Mouse (Mus musculus): ENCODE results near the gene Zdhhc20. TPM values are rescaled to one million over a fixed set of nuclear protein-coding genes. Genes with fewer than 3 reads are reported as not detected.
"Not testable (repeated sequence)": the region's sequence is repeated elsewhere in the genome, so short reads cannot be mapped to it uniquely, and the experiment has no call there.

Zdhhc20 gene
- 10 to 100 TPM; 35.2 to 37.4 TPM for total RNA-seq (2021)
- long read RNA-seq, experiment 1, full-length matches to known transcripts = 8 of 25 reads
- long read RNA-seq, experiment 1, partial matches to known transcripts = 1 of 25 reads
- long read RNA-seq, experiment 1, other reads (novel, unspliced or antisense) = 16 of 25 reads
- long read RNA-seq, experiment 2, full-length matches to known transcripts = 12 of 27 reads
- long read RNA-seq, experiment 2, partial matches to known transcripts = 3 of 27 reads
- long read RNA-seq, experiment 2, other reads (novel, unspliced or antisense) = 12 of 27 reads

DNA sequence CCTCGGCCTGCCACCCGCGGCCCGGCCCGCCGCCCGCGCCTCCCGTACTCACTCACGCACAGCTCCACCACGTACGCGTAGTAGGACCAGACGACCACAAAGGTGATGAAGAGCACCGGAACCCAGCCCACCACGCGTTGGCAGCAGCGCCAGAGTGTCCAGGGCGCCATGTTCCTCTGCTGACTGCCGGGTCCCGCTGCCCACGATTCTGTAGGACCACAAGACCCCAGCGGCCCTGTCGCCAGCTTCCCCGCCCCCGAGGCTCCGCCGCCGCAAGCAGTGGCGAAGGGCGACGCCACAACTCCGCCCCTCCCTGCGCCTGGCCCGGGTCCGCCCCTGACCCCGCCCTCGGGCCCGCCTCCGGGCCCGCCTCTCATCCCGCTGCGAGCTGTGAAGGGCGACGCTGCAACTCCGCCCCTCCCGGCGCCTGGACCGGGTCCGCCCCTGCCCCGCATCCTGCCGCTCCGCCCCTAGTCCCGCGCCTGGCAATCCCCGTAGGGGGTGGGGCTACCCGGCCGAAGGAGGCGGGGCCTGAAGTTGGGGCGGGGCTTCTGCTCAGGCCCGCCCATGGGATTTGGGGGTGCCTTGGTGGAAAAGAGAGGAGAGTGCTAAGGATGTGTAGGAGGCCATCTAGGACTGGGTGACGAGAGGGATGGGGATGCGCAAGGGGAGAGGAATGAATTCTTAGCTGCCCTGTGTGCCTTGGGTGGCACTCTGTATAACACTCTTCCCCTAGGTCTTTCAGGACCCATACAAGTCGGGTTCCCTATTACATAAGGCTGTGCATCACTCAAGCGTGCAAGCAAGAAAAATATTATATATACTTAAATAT is at the start of gene Zdhhc20:
Gene Zdhhc20, minus strand, starts transcription at position 266 of the 832 bp plus-strand sequence.
- DNase-seq (ENCODE audit: extremely low spot score in 1 of 2, low spot score in 2 of 2) = peak; percentile 96
- no peak for TF ChIP-seq CTCF (IDR thresholded peaks at IDR 0.05)
- Histone ChIP-seq H3K27ac (peak within 1 kb of the TSS; percentile 95), H3K4me3 (peak within 1 kb of the TSS; percentile 69)
- intact Hi-C loops (cut with DNase I) = no loop called here

DNA sequence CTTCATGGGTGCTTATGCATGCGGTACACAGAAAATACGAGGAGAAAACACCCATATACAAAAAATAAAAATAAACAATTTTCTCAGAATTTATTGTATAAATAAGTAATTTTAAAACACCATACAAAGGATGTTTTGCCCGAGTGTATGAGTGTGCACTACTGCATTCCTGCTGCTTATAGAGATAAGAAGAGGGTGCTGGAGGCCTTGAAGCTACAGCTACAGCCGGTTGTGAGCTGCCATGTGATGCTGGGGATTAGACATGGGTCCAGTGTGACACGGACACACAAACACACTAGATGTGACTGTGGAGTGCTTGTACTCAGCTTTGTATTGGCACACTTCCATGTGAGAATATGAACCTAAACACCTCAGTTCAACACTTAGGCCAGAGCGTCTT is 47.2 kb upstream of the Zdhhc20 start:
- intact Hi-C loops (cut with DNase I) = no loop called here

DNA sequence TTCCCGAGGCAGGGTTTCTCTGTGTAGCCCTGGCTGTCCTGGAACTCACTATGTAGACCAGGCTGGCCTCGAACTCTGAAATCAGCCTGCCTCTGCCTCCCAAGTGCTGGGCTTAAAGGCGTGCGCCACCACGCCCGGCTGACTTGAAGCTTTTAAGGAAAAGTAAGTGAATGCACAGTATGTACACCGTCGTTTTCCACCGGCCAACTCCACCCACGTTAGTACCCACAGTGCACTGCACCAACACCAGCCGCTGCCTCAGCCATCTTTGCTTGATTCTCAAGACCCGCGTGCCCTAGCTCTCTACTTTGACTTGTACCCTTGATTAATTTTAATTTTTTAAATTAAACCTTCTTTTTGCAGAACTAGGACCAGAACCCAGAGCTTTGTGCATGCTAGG is 44.6 kb upstream of the Zdhhc20 start:
- Histone ChIP-seq H3K27ac (no peak overlapping the region), H3K4me3 (no peak overlapping the region)
- DNase-seq (ENCODE audit: extremely low spot score in 1 of 2, low spot score in 2 of 2) = no peak
- no peak for TF ChIP-seq CTCF (IDR thresholded peaks at IDR 0.05)
- intact Hi-C loops (cut with DNase I) = no loop called here

More for the DNA sequence above, 47.2 kb upstream of the Zdhhc20 start:
- no peak for DNase-seq (ENCODE audit: extremely low spot score in 1 of 2, low spot score in 2 of 2)
- H3K4me3 ChIP-seq = no peak overlapping the region
- no peak for TF ChIP-seq CTCF (IDR thresholded peaks at IDR 0.05)
- no peak overlapping the region for H3K27ac ChIP-seq

DNA sequence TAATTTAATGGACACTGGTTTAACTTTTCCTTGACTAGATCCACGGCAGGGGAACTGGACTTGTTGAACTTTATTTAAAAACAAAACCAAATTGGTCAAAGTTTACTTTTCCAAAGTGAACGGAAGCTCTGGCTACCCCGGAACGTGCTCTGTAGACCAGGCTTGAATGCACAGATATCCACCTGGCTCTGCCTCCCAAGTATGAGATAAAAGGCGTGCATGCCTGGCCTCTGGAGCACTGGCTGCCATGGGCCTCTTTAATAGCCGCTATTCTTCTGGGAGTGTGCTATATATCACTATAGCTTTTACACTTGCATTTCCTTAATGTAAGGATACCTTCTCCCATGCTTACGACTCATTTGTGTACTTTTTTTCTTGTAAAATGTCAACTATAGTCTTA is 43.5 kb upstream of the Zdhhc20 start:
- Histone ChIP-seq H3K27ac (no peak overlapping the region), H3K4me3 (no peak overlapping the region)
- intact Hi-C loops (cut with DNase I) = no loop called here
- no peak for TF ChIP-seq CTCF (IDR thresholded peaks at IDR 0.05)
- DNase-seq (ENCODE audit: extremely low spot score in 1 of 2, low spot score in 2 of 2) = no peak

DNA sequence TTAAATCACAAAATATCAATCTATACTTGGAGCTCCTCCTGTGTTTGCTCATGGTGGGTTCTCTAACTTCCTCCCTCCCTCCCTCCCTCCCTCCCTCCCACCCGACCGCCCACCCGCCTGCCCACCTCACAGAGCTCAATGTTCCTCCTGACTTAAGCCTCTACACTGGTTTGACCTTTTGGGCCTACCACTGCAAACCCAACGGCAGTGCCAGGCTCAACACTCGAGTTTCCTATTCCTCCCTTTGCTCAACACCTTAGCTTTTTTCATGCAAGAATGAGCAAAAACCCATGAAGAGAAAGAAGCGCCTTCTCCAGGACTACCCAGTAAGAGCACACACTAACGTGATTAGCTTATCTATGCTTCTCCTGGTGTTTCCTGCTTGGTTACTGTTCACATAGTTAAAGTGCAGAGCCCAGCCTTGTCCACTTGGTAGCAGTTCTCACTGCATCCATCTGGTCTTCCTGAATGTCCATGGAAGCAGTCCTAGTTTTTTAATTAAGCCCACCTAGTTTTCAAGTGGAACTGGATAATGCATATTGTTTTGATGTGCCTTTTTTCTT is 42.9 kb upstream of the Zdhhc20 start:
- no peak for TF ChIP-seq CTCF (IDR thresholded peaks at IDR 0.05)
- intact Hi-C loops (cut with DNase I) = no loop called here
- DNase-seq (ENCODE audit: extremely low spot score in 1 of 2, low spot score in 2 of 2) = no peak
- no peak overlapping the region for H3K27ac ChIP-seq
- no peak overlapping the region for H3K4me3 ChIP-seq

DNA sequence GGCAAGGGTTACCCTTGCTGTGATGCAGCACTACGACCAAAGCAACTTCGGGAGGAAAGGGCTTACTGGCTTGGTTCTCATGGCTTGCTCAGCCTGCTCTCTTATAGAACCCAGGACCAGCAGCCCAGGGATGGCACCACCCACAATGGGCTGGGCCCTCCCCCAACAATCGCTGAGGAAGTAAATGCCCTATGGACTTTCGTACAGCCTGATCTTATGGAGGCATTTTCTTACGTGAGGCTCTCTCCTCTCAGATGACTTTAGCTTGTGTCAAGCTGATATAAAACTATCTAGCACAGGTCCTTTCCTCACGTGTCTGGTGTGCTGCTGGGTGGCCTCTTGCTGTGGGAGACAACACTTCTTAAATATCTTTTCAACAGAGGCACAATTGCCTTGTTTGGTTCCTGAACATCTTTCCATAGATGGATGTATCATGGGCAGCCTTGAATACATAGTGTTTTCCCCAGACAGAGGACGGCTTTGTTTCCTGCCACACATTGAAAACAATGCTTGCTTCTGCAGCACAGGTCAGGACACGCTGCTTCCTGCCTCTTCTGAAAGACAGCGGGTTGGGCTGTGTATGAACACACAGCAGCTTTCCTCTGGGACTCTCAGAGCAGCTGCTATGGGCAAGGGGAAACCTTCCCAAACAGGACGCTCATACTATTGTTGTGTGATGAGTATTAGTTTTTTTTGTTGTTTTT is 31.5 kb upstream of the Zdhhc20 start:
- no peak for DNase-seq (ENCODE audit: extremely low spot score in 1 of 2, low spot score in 2 of 2)
- intact Hi-C loops (cut with DNase I) = loop anchor here (5.0 kb wide), 1 partner anchor 76 kb away; the partner anchor contains the start of gene Micu2

DNA sequence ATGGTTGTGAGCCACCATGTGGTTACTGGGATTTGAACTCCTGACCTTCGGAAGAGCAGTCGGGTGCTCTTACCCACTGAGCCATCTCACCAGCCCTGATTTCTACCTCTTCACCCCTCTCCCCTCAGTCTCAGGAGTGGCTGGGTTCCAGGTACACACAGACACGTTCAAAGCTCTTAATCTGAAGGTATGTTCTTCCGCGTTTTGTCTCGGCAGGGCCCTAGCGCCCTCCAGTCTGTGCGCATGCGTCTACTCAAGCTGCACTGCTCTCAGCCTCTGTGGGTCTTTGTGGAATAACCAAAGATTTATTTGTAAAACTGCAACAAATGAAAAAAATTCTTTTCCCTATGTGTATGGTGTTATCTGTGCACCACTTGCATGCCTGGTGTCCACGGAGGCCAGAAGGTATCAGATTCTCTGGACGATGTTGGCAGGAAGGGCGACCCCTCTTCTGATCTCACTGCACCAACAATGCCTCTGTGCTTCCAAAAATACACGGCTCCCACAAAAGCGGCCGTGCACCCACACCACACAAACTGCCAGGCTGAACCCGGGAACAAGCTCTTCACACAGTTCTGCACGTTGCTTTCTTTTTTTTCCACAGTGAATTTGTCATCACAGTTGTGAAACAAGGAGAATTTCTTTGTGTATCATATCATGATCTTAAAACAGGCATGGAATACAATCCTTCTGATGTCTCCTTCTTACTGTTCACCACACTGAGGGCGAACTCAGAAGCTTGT is 30.7 kb upstream of the Zdhhc20 start:
- 0 out of 2 replicates have a peak overlapping the region, but pooled peaks have one; percentile 15 for H3K4me3 ChIP-seq
- no peak for TF ChIP-seq CTCF (IDR thresholded peaks at IDR 0.05)

More for the DNA sequence above, 31.5 kb upstream of the Zdhhc20 start:
- peak overlapping the region; percentile 62 for H3K27ac ChIP-seq
- H3K4me3 ChIP-seq = no peak overlapping the region
- TF ChIP-seq CTCF (IDR thresholded peaks at IDR 0.05) = no peak

DNA sequence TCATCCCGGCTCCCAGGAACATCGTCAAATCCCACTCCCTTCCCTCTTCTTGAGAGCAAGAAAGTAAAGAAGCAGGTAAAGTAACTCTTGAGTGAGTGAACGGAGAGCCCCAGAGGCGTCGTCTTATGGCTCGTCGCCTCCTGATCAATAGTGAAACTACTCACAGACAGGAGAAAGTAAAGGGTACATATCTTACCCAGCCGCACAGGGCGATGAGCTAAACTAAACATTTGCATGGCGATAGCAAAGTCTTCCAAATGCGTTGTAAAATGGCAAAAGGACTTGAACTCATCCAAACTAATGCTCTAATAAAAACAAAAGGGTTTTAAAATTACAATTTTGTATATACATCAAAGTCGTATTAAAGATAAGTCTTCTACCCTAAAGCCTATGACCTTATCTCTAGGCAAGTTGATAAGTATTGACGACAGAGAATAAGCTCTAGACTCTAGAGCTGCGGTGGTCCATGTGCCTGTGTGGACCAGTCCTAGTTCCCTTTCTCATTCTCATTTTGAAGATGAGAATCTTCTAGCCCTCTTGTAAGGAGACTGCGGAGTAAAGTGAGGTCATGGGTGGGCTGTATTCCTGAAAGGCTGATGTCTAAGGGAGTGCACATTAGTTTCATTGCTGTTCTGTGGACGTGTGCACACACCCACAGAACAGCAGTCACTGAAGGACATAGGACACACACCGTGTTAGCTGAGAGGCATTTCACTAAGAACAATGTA is 29.2 kb upstream of the Zdhhc20 start:
- Histone ChIP-seq H3K4me3 (no peak overlapping the region), H3K27ac (no peak overlapping the region)
- intact Hi-C loops (cut with DNase I) = no loop called here
- TF ChIP-seq CTCF (IDR thresholded peaks at IDR 0.05) = no peak
- DNase-seq (ENCODE audit: extremely low spot score in 1 of 2, low spot score in 2 of 2) = no peak

More for the DNA sequence above, 30.7 kb upstream of the Zdhhc20 start:
- peak; percentile 18 to 23 for DNase-seq (ENCODE audit: extremely low spot score in 1 of 2, low spot score in 2 of 2)
- H3K27ac ChIP-seq = peak overlapping the region; percentile 62
- intact Hi-C loops (cut with DNase I) = loop anchor here (5.0 kb wide), 1 partner anchor 77 kb away; the partner anchor contains the start of gene Micu2

DNA sequence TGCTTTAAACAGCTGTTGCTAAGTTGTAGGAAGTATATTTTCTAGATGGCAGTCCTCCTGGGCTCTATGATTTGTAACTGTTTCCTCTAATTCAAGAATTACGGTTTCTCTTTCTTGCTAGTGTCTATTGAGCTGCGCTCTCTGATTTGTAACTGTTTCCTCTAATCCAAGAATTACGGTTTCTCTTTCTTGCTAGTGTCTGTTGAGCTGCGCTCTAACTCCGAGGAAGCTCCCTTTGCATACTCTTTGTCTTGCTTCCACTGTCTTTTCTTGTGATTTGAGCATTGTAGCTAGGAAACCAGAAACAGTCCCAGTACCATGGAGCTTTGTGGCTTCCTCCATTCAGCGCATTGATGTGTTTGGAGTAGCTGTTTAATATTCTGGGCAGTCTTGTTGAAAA is 25.3 kb upstream of the Zdhhc20 start:
- DNase-seq (ENCODE audit: extremely low spot score in 1 of 2, low spot score in 2 of 2) = no peak
- Histone ChIP-seq H3K4me3 (no peak overlapping the region), H3K27ac (no peak overlapping the region)
- intact Hi-C loops (cut with DNase I) = no loop called here
- no peak for TF ChIP-seq CTCF (IDR thresholded peaks at IDR 0.05)

DNA sequence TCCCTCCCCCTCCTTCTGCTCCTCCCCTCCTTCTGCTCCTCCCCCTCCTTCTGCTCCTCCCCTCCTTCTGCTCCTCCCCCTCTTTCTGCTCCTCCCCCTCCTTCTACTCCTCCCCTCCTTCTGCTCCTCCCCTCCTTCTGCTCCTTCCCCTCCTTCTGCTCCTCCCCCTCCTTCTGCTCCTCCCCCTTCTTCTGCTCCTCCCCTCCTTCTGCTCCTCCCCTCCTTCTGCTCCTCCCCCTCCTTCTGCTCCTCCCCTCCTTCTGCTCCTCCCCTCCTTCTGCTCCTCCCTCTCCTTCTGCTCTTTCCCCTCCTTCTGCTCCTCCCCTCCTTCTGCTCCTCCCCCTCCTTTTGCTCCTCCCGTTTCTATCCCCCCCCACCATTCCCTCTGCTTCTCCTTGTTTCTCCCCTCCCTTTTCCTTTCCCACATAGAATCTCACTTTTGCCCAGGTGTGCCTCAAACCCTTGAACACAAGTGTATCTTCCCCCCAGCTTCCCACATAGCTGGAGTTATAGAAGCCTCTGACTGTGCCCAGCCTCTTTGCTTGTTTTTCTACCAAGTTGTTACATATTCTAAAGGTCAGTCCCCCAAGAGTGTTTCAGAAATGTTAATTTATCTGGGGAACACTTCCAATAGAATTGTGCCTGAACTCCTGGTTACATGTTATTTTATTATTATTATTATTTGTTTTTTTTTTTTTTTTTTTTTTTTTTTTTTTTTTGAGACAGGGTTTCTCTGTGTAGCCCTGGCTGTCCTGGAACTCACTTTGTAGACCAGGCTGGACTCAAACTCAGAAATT is 22.3 kb upstream of the Zdhhc20 start:
- DNase-seq (ENCODE audit: extremely low spot score in 1 of 2, low spot score in 2 of 2); H3K4me3 ChIP-seq; intact Hi-C loops (cut with DNase I); H3K27ac ChIP-seq: not testable (repeated sequence)

DNA sequence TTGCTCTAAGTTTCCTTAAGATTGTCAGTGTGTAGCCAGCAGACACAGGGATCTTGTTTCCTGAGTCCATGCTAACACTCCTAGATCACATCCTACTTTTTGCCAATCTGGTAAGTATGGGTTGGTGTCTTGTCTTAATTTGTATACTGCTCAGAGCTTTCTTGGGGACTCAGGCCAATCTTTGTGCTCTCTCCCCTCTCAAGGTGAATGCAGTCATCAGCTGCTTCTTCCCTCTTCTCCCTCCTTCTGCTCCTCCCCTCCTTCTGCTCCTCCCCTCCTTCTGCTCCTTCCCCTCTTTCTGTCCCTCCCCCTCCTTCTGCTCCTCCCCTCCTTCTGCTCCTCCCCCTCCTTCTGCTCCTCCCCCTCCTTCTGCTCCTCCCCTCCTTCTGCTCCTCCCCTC is 21.7 kb upstream of the Zdhhc20 start:
- intact Hi-C loops (cut with DNase I); H3K4me3 ChIP-seq; DNase-seq (ENCODE audit: extremely low spot score in 1 of 2, low spot score in 2 of 2); H3K27ac ChIP-seq: not testable (repeated sequence)
